Mouse (Mus musculus): ENCODE data around the gene Ccdc103.

DNA sequence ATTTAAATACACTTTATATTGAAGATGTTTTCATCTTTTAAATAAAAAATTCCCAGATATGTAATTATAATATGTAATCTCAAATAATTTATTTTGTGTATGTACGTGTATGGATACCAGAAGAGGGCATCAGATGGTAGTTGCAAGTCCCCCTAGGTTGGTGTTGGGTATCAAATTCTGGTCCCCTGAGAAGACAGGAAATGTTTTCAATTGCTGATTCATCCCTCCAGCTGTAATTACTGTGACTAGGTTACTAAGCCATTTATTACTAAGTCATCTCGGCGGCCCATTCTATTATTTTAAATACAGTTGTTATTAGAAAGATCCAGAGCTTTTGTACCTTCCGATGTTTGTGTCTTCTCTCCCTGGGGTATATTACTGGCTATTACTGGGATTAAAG lies 37.1 kb downstream of the Ccdc103 start:
- no peak for TF ChIP-seq GATA1 (IDR thresholded peaks at IDR 0.05; ENCODE audit: low read length)
- no peak for TF ChIP-seq TAL1 (IDR thresholded peaks at IDR 0.05; ENCODE audit: low read length)
